Mouse (Mus musculus) liver, embryonic 14.5 days (tissue): ENCODE measurements around the gene Wdr81.

Source experiments
- CTCF ChIP-seq: IDR thresholded peaks from 2 replicates; pipeline ENCODE4 v1.5.1; 2016; ENCODE audit warnings: antibody characterized with exemption, low read depth, control low read depth
- EP300 ChIP-seq: IDR thresholded peaks from 2 replicates; pipeline ENCODE4 v1.6.1; 2016; ENCODE audit warnings: antibody characterized with exemption, low read depth

DNA sequence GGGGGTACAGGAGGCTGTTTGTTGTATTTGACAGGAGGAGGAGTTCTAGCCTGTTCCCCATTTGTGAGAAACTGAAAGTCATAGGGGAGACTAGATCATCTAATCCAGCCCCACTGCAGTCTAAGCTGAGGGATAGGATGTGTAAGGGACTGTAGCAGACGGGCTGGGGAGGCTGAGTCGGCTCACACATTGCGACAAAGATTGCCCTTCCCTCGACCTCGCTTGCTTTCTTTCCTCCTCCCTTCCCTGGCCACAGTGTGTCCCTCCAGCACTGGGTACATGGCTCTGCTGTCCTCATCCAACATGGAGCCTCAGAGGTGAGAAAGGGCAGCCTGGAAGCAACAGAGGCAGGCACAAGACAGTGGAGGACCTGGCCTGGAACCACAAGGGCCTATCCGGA lies 10.5 kb upstream of the Wdr81 start:
- TF ChIP-seq CTCF (no peak), EP300 (no peak)
